Mouse (Mus musculus): ENCODE measurements around the gene Bicd2. TPM values are rescaled to one million over a fixed set of nuclear protein-coding genes. Genes with fewer than 3 reads are reported as not detected.

Bicd2 gene
- polyA plus RNA-seq, 1 experiment, result 17.6 TPM

DNA sequence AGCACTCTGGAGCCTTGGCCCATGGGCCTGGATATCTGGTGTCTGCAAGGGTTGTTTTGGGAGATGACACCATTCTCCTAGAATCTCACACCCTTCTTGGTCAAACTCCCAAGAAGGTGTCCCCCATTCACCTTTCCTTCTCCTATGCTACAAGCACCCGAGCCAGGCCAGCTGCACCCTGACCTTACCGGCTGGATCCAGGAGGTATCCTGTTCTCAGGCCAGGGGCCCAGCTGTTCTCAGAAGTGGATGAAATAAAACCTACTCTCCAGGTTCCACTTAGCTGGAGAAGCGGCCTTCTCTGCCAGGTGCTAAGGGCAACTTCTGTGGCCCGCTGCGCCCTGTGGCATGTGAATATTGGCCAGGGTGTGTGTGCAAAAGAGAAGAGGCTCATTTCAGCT, 16.5 kb upstream of the Bicd2 start:
- TF ChIP-seq CTCF (conservative IDR thresholded peaks at IDR 0.05; ENCODE audit: insufficient read depth, insufficient read length, low read depth, low read length), result no peak
- TF ChIP-seq POLR2A (IDR thresholded peaks at IDR 0.05; ENCODE audit: low read depth, low read length), result no peak
- peak; percentile 70 for DNase-seq
- no peak overlapping the region for H3K27ac ChIP-seq (ENCODE audit: insufficient read depth, low read depth, low read length)
- no peaks in the 10 kb centered on the region for H3K27me3 ChIP-seq (replicated peaks; ENCODE audit: control insufficient read depth, insufficient read depth, low read length)
- no peak overlapping the region for H3K4me3 ChIP-seq (ENCODE audit: insufficient read depth, low read depth, low read length)
- H3K36me3 ChIP-seq (ENCODE audit: control insufficient read depth, insufficient read depth, low read length), result no peaks in the 10 kb centered on the region
- H3K4me1 ChIP-seq (ENCODE audit: control insufficient read depth, insufficient read depth, low read length), result no peaks in the 10 kb centered on the region
- WGBS, result 51% methylated on average over 5 of the region's 5 CpGs

DNA sequence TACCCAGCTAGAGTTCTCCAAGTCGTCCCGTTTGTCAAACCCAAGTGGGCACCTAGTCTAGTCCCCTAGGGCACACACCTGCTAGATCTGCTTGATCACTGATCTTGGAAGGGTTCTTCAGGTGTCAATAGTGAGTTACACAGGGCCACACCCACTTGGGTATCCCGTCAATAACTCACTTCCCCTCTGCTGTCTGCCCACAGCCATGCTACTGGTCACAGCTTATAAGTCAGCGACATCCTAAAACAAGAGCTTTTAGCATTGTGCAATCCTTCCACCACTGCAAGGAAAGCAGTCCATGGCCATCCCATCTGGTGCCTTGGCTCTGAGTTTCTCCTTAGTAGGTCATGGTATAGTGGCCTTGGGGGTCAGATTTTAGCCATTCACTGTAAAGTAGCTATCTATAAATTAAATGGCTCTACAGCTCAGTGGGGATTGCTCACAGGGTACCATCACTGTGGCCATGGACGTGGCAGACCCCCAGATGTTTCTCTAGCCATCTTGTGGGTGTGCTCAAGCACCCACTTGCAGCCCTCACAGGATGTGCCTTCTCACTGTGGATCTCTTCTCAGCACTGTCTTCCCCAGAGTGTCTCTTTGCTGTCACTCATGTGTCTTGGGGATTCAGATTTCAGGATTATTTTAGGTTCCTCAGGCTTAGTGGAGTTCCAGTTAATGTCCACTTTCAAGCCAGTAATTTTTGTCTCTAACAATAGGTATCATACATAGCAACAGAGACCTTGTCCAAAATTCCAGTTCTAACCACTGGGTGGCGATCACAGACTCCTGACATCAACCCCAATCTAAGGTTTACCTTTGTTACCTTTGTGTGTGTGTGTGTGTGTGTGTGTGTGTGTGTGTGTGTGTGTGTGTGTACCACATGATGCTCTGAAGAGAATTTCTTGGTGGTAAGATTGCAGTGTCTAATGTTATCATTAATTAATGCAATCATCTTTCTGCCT, 14.9 kb upstream of the Bicd2 start:
- peak; percentile 62 for DNase-seq
- WGBS, result 62% methylated on average over 6 of the region's 6 CpGs

DNA sequence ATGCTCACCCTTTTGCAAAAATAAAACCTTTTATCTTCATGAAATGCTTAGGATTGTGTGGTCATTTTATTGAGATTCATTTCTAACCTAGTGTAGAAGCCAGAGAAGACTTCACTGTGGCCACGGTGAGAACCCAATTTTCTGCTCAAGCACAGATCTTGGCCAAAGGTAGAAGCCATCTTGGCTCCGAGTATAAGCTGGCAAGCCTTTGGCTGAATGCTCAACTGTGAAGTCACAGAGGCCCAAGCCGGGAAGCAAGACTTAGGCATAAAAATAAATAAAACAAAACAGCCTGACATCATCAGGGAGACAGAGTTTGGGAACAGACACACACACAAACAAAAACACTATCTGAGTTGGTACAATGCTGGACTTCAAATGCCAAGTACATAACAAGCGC, 13.3 kb upstream of the Bicd2 start:
- Histone ChIP-seq H3K4me3 (ENCODE audit: insufficient read depth, low read depth, low read length) (no peak overlapping the region), H3K27me3 (replicated peaks; ENCODE audit: control insufficient read depth, insufficient read depth, low read length) (no peaks in the 10 kb centered on the region), H3K27ac (ENCODE audit: insufficient read depth, low read depth, low read length) (no peak overlapping the region), H3K4me1 (ENCODE audit: control insufficient read depth, insufficient read depth, low read length) (no peaks in the 10 kb centered on the region), H3K36me3 (ENCODE audit: control insufficient read depth, insufficient read depth, low read length) (no peaks in the 10 kb centered on the region)
- WGBS, result 77% methylated on average over 4 of the region's 4 CpGs
- DNase-seq, result no peak
- TF ChIP-seq CTCF (conservative IDR thresholded peaks at IDR 0.05; ENCODE audit: insufficient read depth, insufficient read length, low read depth, low read length) (no peak), POLR2A (IDR thresholded peaks at IDR 0.05; ENCODE audit: low read depth, low read length) (no peak)

More for the DNA sequence above, 14.9 kb upstream of the Bicd2 start:
- TF ChIP-seq CTCF (conservative IDR thresholded peaks at IDR 0.05; ENCODE audit: insufficient read depth, insufficient read length, low read depth, low read length) (0 out of 2 replicates have a peak, but pooled peaks have one; percentile 15), POLR2A (IDR thresholded peaks at IDR 0.05; ENCODE audit: low read depth, low read length) (no peak)
- no peaks in the 10 kb centered on the region for H3K36me3 ChIP-seq (ENCODE audit: control insufficient read depth, insufficient read depth, low read length)
- no peak overlapping the region for H3K4me3 ChIP-seq (ENCODE audit: insufficient read depth, low read depth, low read length)
- no peaks in the 10 kb centered on the region for H3K27me3 ChIP-seq (replicated peaks; ENCODE audit: control insufficient read depth, insufficient read depth, low read length)
- no peaks in the 10 kb centered on the region for H3K4me1 ChIP-seq (ENCODE audit: control insufficient read depth, insufficient read depth, low read length)
- H3K27ac ChIP-seq (ENCODE audit: insufficient read depth, low read depth, low read length), result no peak overlapping the region

- WGBS, result 79% methylated on average over 2 of the region's 2 CpGs
- TF ChIP-seq POLR2A (IDR thresholded peaks at IDR 0.05; ENCODE audit: low read depth, low read length) (no peak), CTCF (conservative IDR thresholded peaks at IDR 0.05; ENCODE audit: insufficient read depth, insufficient read length, low read depth, low read length) (no peak)
- Histone ChIP-seq H3K27ac (ENCODE audit: insufficient read depth, low read depth, low read length) (no peak overlapping the region), H3K4me3 (ENCODE audit: insufficient read depth, low read depth, low read length) (no peak overlapping the region), H3K36me3 (ENCODE audit: control insufficient read depth, insufficient read depth, low read length) (no peaks in the 10 kb centered on the region), H3K4me1 (ENCODE audit: control insufficient read depth, insufficient read depth, low read length) (no peaks in the 10 kb centered on the region), H3K27me3 (replicated peaks; ENCODE audit: control insufficient read depth, insufficient read depth, low read length) (no peaks in the 10 kb centered on the region)
- DNase-seq, result no peak
These were observed 8.1 kb upstream of the Bicd2 start for GRCm38 (mm10) chr13:49333250-49333649.

GRCm38 (mm10) chr13:49335077-49335982, 6.1 kb upstream of the Bicd2 start:
- Histone ChIP-seq H3K36me3 (ENCODE audit: control insufficient read depth, insufficient read depth, low read length) (no peaks in the 10 kb centered on the region), H3K27ac (ENCODE audit: insufficient read depth, low read depth, low read length) (no peak overlapping the region), H3K4me1 (ENCODE audit: control insufficient read depth, insufficient read depth, low read length) (no peaks in the 10 kb centered on the region), H3K27me3 (replicated peaks; ENCODE audit: control insufficient read depth, insufficient read depth, low read length) (no peaks in the 10 kb centered on the region), H3K4me3 (ENCODE audit: insufficient read depth, low read depth, low read length) (no peak overlapping the region)
- WGBS, result 89% methylated on average over 12 of the region's 12 CpGs
- no peak for DNase-seq
- no peak for TF ChIP-seq POLR2A (IDR thresholded peaks at IDR 0.05; ENCODE audit: low read depth, low read length)
- no peak for TF ChIP-seq CTCF (conservative IDR thresholded peaks at IDR 0.05; ENCODE audit: insufficient read depth, insufficient read length, low read depth, low read length)

DNA sequence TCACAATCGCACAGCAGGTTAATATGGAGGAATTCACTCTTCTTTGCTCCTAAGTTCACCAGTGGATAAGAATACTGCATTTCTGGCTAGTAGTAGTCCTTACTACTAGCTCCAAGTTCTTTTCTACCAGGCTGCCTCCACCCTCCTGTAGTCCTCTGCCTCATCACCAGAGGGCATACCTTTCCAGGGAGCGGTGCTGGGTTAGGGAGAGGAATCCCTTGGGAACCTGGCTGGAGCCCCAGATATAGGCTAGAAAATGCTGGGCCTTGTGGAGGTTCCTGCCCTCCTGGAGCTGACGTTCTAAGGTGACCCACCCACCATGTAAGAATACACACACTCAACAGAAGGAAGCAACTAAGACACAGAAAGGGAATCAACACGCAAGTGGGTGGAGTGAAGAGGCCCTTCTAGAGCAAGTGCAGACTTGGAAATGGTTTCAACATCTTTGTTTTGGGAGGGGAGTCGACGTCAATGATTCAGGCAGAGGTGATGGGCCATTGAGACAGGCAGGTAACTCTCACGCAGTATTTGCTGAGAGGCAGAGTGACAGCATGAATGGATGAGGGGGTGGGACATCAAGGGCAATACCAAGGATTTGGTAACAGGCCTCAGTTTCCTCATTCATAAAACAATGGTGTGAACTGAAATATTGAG, 2.4 kb upstream of the Bicd2 start:
- no peaks in the 10 kb centered on the region for H3K36me3 ChIP-seq (ENCODE audit: control insufficient read depth, insufficient read depth, low read length)
- H3K4me3 ChIP-seq (ENCODE audit: insufficient read depth, low read depth, low read length), result no peak overlapping the region
- peaks cover 8% of the 10 kb centered on the region; the same call in 1 of the 2 replicates for H3K4me1 ChIP-seq (ENCODE audit: control insufficient read depth, insufficient read depth, low read length)
- H3K27me3 ChIP-seq (replicated peaks; ENCODE audit: control insufficient read depth, insufficient read depth, low read length), result no peaks in the 10 kb centered on the region
- no peak overlapping the region for H3K27ac ChIP-seq (ENCODE audit: insufficient read depth, low read depth, low read length)
- peak; percentile 74 for DNase-seq
- WGBS, result 65% methylated on average over 7 of the region's 7 CpGs
- TF ChIP-seq CTCF (conservative IDR thresholded peaks at IDR 0.05; ENCODE audit: insufficient read depth, insufficient read length, low read depth, low read length), result peak; percentile 85
- no peak for TF ChIP-seq POLR2A (IDR thresholded peaks at IDR 0.05; ENCODE audit: low read depth, low read length)
